Comparison of ENCODE assay signal across 10 mouse cellular contexts in genomic region chr4:89469883-89470282, GRCm38 (mm10).
DNase-seq lines count a peak whose midpoint lies in the region; ATAC-seq and TF ChIP-seq lines count a peak whose summit lies in the region.
"Had no signal": no experiment of that assay in that cellular context is flagged by ENCODE, and none has a peak within 500 bp of the region (broad histone marks: within the 10 kb centered on the region; RNA-seq: fewer than 3 reads in every experiment).

No protein-coding gene starts in this region.

- no peak overlapping the region for H3K4me3 ChIP-seq in hindbrain, embryonic 11.5 days (ENCODE audit: low read depth, low read length)
- H3K4me3 ChIP-seq in midbrain, embryonic 10.5 days = no peak overlapping the region
- H3K4me3 ChIP-seq: erythroblast, embryonic 14.5 days; myocyte had no signal

- H3K27ac ChIP-seq in hindbrain, embryonic 11.5 days (ENCODE audit: low read depth, low read length) = no peak overlapping the region
- H3K27ac ChIP-seq in midbrain, embryonic 10.5 days (replicated peaks) = peak overlapping the region; percentile 46; the same call in 1 of the 2 replicates

- no peaks in the 10 kb centered on the region for H3K36me3 ChIP-seq in hindbrain, embryonic 11.5 days (ENCODE audit: control insufficient read depth, insufficient read depth, low read length)
- no peaks in the 10 kb centered on the region for H3K36me3 ChIP-seq in midbrain, embryonic 10.5 days

- CTCF ChIA-PET in Patski (lab: Charles Lee) = interaction anchor here (1.0 to 1.6 kb wide), 3 partner anchors 13 to 325 kb away, joined by 3 to 5 read pairs (median 3); no protein-coding TSS in a partner anchor

- peak; percentile 51 for DNase-seq in gastrocnemius, adult 18-20 months (ENCODE audit: low spot score)
- DNase-seq in gastrocnemius, postnatal 4 days (ENCODE audit: low spot score in 2 of 2) = no peak
- DNase-seq in Patski (ENCODE audit: low read depth, low spot score) = no peak
- peak; percentile 54 for DNase-seq in forelimb bud, embryonic 11.5 days (ENCODE audit: low read depth, low spot score)
- DNase-seq in hindbrain, embryonic 11.5 days (ENCODE audit: low spot score) = peak; percentile 44
- DNase-seq in midbrain, embryonic 10.5 days (ENCODE audit: low spot score) = no peak
- DNase-seq in spleen, adult 18-20 months = no peak
- no peak for DNase-seq in urinary bladder, postnatal 4 days (ENCODE audit: low spot score in 2 of 2)

- WGBS in hindbrain, embryonic 11.5 days = 38% methylated on average over 8 of the region's 8 CpGs
- WGBS in midbrain, embryonic 10.5 days = 43% methylated on average over 8 of the region's 8 CpGs

- peak; percentile 7 for TF ChIP-seq CTCF in Patski (IDR thresholded peaks at IDR 0.05)

- ATAC-seq in Patski = peak; percentile 47
- ATAC-seq in hindbrain, embryonic 11.5 days (ENCODE audit: low FRiP score) = peak; percentile 75

- H3K4me1 ChIP-seq in hindbrain, embryonic 11.5 days (replicated peaks; ENCODE audit: control insufficient read depth, insufficient read depth, low read length) = no peaks in the 10 kb centered on the region
- H3K4me1 ChIP-seq in midbrain, embryonic 10.5 days = peaks cover 9% of the 10 kb centered on the region

- H3K27me3 ChIP-seq in Patski = no peaks in the 10 kb centered on the region
- H3K27me3 ChIP-seq in hindbrain, embryonic 11.5 days (ENCODE audit: control insufficient read depth, insufficient read depth, low read length) = no peaks in the 10 kb centered on the region
- no peaks in the 10 kb centered on the region for H3K27me3 ChIP-seq in midbrain, embryonic 10.5 days (ENCODE audit: low read depth, poor library complexity, severe bottlenecking)

- H3K9me3 ChIP-seq in hindbrain, embryonic 11.5 days (ENCODE audit: control insufficient read depth, low read length) = no peaks in the 10 kb centered on the region
- H3K9me3 ChIP-seq in midbrain, embryonic 10.5 days (replicated peaks) = no peaks in the 10 kb centered on the region

- no peak overlapping the region for H3K4me2 ChIP-seq in hindbrain, embryonic 11.5 days (replicated peaks; ENCODE audit: low read depth, low read length)

- H3K9ac ChIP-seq in hindbrain, embryonic 11.5 days (ENCODE audit: low read depth, low read length) = no peak overlapping the region

- POLR2A ChIA-PET in Patski (lab: Charles Lee) = interaction anchor here (0.7 to 1.0 kb wide), 2 partner anchors 9 to 37 kb away, joined by 3 read pairs; no protein-coding TSS in a partner anchor

- in situ Hi-C loops in Patski (cut with MboI; ENCODE audit: low pct_unique_long_range_greater_than_20kb) = loop anchor here (5.0 kb wide), 1 partner anchor 52 kb away; no protein-coding TSS in a partner anchor

Comparison
In these comparisons a context has a peak if more than half of its experiments do, and no peak if none do; other contexts are left out.
1. DNase-seq: peak in gastrocnemius, adult 18-20 months (single experiment), forelimb bud, embryonic 11.5 days (single experiment) and hindbrain, embryonic 11.5 days (single experiment); none in gastrocnemius, postnatal 4 days (0 of 2), Patski (single experiment), midbrain, embryonic 10.5 days (single experiment), spleen, adult 18-20 months (0 of 2) and urinary bladder, postnatal 4 days (0 of 2).